Mouse (Mus musculus): ENCODE results near the gene Gal. TPM values are rescaled to one million over a fixed set of nuclear protein-coding genes. Genes with fewer than 3 reads are reported as not detected.

The Gal gene
- total RNA-seq (2023), result not detected

DNA sequence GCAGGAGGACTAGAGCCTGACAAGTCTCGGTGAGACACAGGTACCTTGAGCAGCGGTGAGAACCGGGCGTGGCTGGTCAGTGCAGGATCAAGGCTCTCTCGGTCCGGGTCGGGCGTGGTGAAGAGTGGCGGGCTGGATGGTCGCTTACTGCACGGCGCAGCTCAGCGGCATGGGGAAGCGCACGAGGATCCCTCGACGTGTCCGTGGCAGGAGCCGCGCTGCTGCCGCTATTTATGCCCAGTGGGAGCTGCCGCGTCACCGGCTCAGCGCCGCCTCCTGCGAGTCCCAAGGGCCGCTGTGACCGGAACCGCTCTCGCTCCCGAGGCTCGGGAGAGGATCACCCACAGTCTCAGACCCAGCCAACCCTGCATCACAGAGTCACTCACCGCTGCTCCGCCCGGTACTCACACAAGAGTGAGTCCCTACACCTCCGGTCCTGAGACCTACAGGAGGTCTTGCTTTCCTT is at the start of gene Gal:
Gene Gal (minus strand): TSS at position 277 of the 466 bp plus-strand sequence.

DNA sequence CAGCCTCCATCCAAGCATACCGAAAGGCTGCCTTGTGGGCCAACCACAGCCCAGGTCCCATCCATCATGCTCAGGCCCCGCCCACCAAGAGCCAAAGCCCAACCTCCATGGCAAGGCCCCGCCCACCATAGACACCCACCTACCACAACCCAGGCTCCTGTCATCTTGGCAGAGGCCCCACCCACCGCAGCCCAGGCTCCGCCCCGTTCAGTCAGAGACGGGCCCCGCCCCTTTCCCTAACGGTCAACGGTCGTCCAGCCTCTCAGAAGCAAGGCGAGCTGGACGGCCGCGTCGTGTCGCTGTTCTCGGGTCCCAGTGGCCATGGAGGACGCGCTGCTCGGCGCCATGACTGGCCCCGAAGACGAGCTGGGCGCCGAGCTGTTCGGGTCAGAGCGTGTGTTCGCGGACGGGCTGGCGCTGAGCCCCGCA is 25.7 kb downstream of the Gal start, which contains the start of gene Tesmin:
Gene Tesmin (plus strand): TSS at position 229 of the 429 bp plus-strand sequence.

Other genes with a start within 250 kb of the Gal start
- 71.8 TPM for gene Mrpl21, start 131.6 kb downstream of the Gal start, total RNA-seq (2023)
- 13.7 TPM for gene Ighmbp2, start 131.5 kb downstream of the Gal start, total RNA-seq (2023)
- 51.3 TPM for gene Cpt1a, start 92.2 kb downstream of the Gal start, total RNA-seq (2023)
- not detected for gene Tesmin, start 25.7 kb downstream of the Gal start, total RNA-seq (2023)
- 154 TPM for gene Ppp6r3, start 161.2 kb upstream of the Gal start, total RNA-seq (2023)

Data from CD4-positive naive resting alpha-beta T cell, adult 76 days (primary cell).